Mouse (Mus musculus) urinary bladder, postnatal 36 days (tissue): ENCODE results near the gene Ublcp1.
"Not testable (repeated sequence)": the region's sequence is repeated elsewhere in the genome, so short reads cannot be mapped to it uniquely, and the experiment has no call there.

ENCODE experiments used
- DNase-seq, 2 experiments: peaks; one replicate each; pipeline ENCODE4 v3.0.0; 2022; ENCODE audit warnings: low spot score in 2 of 2, mixed read lengths in 1 of 2

Gene Ublcp1

GRCm38 (mm10) chr11:44494643-44495323 lies 24.5 kb upstream of the Ublcp1 start:
- no peak for DNase-seq

GRCm38 (mm10) chr11:44489117-44489516 lies 18.8 kb upstream of the Ublcp1 start:
- no peak for DNase-seq

- DNase-seq, result no peak
Observed at GRCm38 (mm10) chr11:44485089-44485736, 14.9 kb upstream of the Ublcp1 start.

- no peak for DNase-seq
Observed at GRCm38 (mm10) chr11:44480246-44480645, 9.9 kb upstream of the Ublcp1 start.

- DNase-seq, result no peak
Observed at GRCm38 (mm10) chr11:44478382-44478781, 8.1 kb upstream of the Ublcp1 start.

GRCm38 (mm10) chr11:44476445-44476844 lies 6.1 kb upstream of the Ublcp1 start:
- no peak for DNase-seq

- no peak for DNase-seq
Observed at GRCm38 (mm10) chr11:44475467-44475866, 5.2 kb upstream of the Ublcp1 start.

- no peak for DNase-seq
Observed at GRCm38 (mm10) chr11:44471337-44471995, 1.2 kb upstream of the Ublcp1 start.

GRCm38 (mm10) chr11:44469646-44470431 lies 459 bp downstream of the Ublcp1 start:
- peak in 1 of 2 experiments; percentile 8 for DNase-seq

GRCm38 (mm10) chr11:44468306-44468790 lies 1.9 kb downstream of the Ublcp1 start:
- DNase-seq, result no peak

GRCm38 (mm10) chr11:44466949-44467442 lies 3.3 kb downstream of the Ublcp1 start:
- no peak for DNase-seq

GRCm38 (mm10) chr11:44461493-44461892 lies 8.8 kb downstream of the Ublcp1 start:
- no peak for DNase-seq

- peak; percentile 33 to 42 for DNase-seq
Observed at GRCm38 (mm10) chr11:44453423-44453822, 16.9 kb downstream of the Ublcp1 start.

GRCm38 (mm10) chr11:44452016-44452415 lies 18.3 kb downstream of the Ublcp1 start:
- DNase-seq, result not testable (repeated sequence)

GRCm38 (mm10) chr11:44451046-44451445 lies 19.3 kb downstream of the Ublcp1 start:
- DNase-seq, result no peak

- no peak for DNase-seq
Observed at GRCm38 (mm10) chr11:44437786-44438185, 32.5 kb downstream of the Ublcp1 start.

- DNase-seq, result no peak
Observed at GRCm38 (mm10) chr11:44430036-44430435, 40.3 kb downstream of the Ublcp1 start.

- DNase-seq, result no peak
Observed at GRCm38 (mm10) chr11:44427951-44428350, 42.3 kb downstream of the Ublcp1 start.

- no peak for DNase-seq
Observed at GRCm38 (mm10) chr11:44425626-44426025, 44.7 kb downstream of the Ublcp1 start.

GRCm38 (mm10) chr11:44425006-44425405 lies 45.3 kb downstream of the Ublcp1 start:
- DNase-seq, result no peak

GRCm38 (mm10) chr11:44423955-44424354 lies 46.3 kb downstream of the Ublcp1 start:
- no peak for DNase-seq

- DNase-seq, result no peak
Observed at GRCm38 (mm10) chr11:44423261-44423660, 47.0 kb downstream of the Ublcp1 start.
